Mouse (Mus musculus) hindbrain, embryonic 10.5 days (tissue): ENCODE data around the gene Smug1. TPM values are rescaled to one million over a fixed set of nuclear protein-coding genes. Genes with fewer than 3 reads are reported as not detected.

Experiments
- DNase-seq: peaks from one replicate; pipeline ENCODE4 v3.0.0-alpha.2; 2017; ENCODE audit warnings: low spot score
- H3K27ac ChIP-seq: fragments of 300-500 bp; sonication (generic); 2 replicates; pipeline ENCODE4 v1.5.1; 2016; ENCODE audit warnings: mild to moderate bottlenecking, moderate library complexity
- H3K27me3 ChIP-seq: fragments of 300-500 bp; sonication (generic); 2 replicates; pipeline ENCODE4 v1.6.1; 2016; ENCODE audit warnings: mild to moderate bottlenecking; ENCODE audit not compliant: poor library complexity, insufficient read depth, severe bottlenecking
- H3K36me3 ChIP-seq: fragments of 300-500 bp; sonication (generic); 2 replicates; pipeline ENCODE4 v1.6.1; 2016; ENCODE audit warnings: mild to moderate bottlenecking, moderate library complexity
- H3K4me1 ChIP-seq: fragments of 300-500 bp; sonication (generic); replicated peaks from 2 replicates; pipeline ENCODE4 v1.6.1; 2016; ENCODE audit warnings: mild to moderate bottlenecking
- H3K4me3 ChIP-seq: fragments of 300-500 bp; sonication (generic); 2 replicates; pipeline ENCODE4 v1.5.1; 2016; ENCODE audit warnings: mild to moderate bottlenecking, moderate library complexity
- H3K9me3 ChIP-seq: fragments of 300-500 bp; sonication (generic); 2 replicates; pipeline ENCODE4 v1.6.1; 2016; ENCODE audit warnings: mild to moderate bottlenecking, moderate library complexity
- WGBS: fragments of 180-500 bp; shearing (Covaris S2); methylation state at CpG from one replicate; pipeline ENCODE4 v1.1.7; 2016; 5-methylcytosine and 5-hydroxymethylcytosine counted together
- polyA plus RNA-seq: library from polyadenylated mRNA; unstranded; fragments of >200 nt; fragmentation: Nextera tagmentation; extraction: Ambion mirVana; gene quantifications from 2 replicates; pipeline ENCODE4 v1.2.1, GENCODE M21; 2016

Smug1 gene
- polyA plus RNA-seq, 1 experiment from 2014 or later = 24.3 TPM

- Histone ChIP-seq H3K9me3 (peaks cover 6% of the 10 kb centered on the region; the same call in 1 of the 2 replicates), H3K27ac (no peak overlapping the region), H3K4me1 (peaks cover 9% of the 10 kb centered on the region), H3K27me3 (peaks cover 86% of the 10 kb centered on the region), H3K4me3 (no peak overlapping the region), H3K36me3 (no peaks in the 10 kb centered on the region)
- 87% methylated on average over 5 of the region's 5 CpGs for WGBS
- no peak for DNase-seq
These were observed 40.9 kb downstream of the Smug1 start for GRCm38 (mm10) chr15:103125982-103126381.

GRCm38 (mm10) chr15:103124254-103124653, 42.6 kb downstream of the Smug1 start:
- DNase-seq = no peak
- H3K4me3 ChIP-seq = no peak overlapping the region
- 68% methylated on average over 1 of the region's 1 CpGs for WGBS
- H3K4me1 ChIP-seq = peaks cover 9% of the 10 kb centered on the region
- H3K27me3 ChIP-seq = peaks cover 88% of the 10 kb centered on the region
- H3K27ac ChIP-seq = no peak overlapping the region
- no peaks in the 10 kb centered on the region for H3K36me3 ChIP-seq
- 0 out of 2 replicates have a peak, but pooled peaks cover 3% of the 10 kb centered on the region for H3K9me3 ChIP-seq

GRCm38 (mm10) chr15:103123343-103123742, 43.5 kb downstream of the Smug1 start:
- WGBS = 87% methylated on average over 8 of the region's 8 CpGs
- H3K4me3 ChIP-seq = no peak overlapping the region
- H3K27me3 ChIP-seq = peaks cover 88% of the 10 kb centered on the region

GRCm38 (mm10) chr15:103122372-103122771, 44.5 kb downstream of the Smug1 start:
- no peak overlapping the region for H3K27ac ChIP-seq
- H3K36me3 ChIP-seq = no peaks in the 10 kb centered on the region
- H3K4me3 ChIP-seq = no peak overlapping the region
- peaks cover 9% of the 10 kb centered on the region for H3K4me1 ChIP-seq
- H3K9me3 ChIP-seq = 0 out of 2 replicates have a peak, but pooled peaks cover 3% of the 10 kb centered on the region
- DNase-seq = no peak
- 52% methylated on average over 2 of the region's 2 CpGs for WGBS
- H3K27me3 ChIP-seq = peaks cover 92% of the 10 kb centered on the region

More at GRCm38 (mm10) chr15:103123343-103123742, 43.5 kb downstream of the Smug1 start:
- DNase-seq = no peak
- no peaks in the 10 kb centered on the region for H3K36me3 ChIP-seq
- H3K4me1 ChIP-seq = peaks cover 9% of the 10 kb centered on the region
- H3K9me3 ChIP-seq = 0 out of 2 replicates have a peak, but pooled peaks cover 3% of the 10 kb centered on the region
- no peak overlapping the region for H3K27ac ChIP-seq

- no peak overlapping the region for H3K4me3 ChIP-seq
- 59% methylated on average over 5 of the region's 5 CpGs for WGBS
- DNase-seq = no peak
- peaks cover 97% of the 10 kb centered on the region for H3K27me3 ChIP-seq
- no peaks in the 10 kb centered on the region for H3K36me3 ChIP-seq
- peaks cover 9% of the 10 kb centered on the region for H3K4me1 ChIP-seq
- no peaks in the 10 kb centered on the region for H3K9me3 ChIP-seq
- no peak overlapping the region for H3K27ac ChIP-seq
These were observed 45.5 kb downstream of the Smug1 start for GRCm38 (mm10) chr15:103121416-103121815.

- Histone ChIP-seq H3K9me3 (no peaks in the 10 kb centered on the region), H3K36me3 (no peaks in the 10 kb centered on the region), H3K4me3 (no peak overlapping the region), H3K4me1 (peaks cover 9% of the 10 kb centered on the region), H3K27me3 (peaks cover 97% of the 10 kb centered on the region), H3K27ac (no peak overlapping the region)
- DNase-seq = no peak
- WGBS = 79% methylated on average over 11 of the region's 11 CpGs
These were observed 46.3 kb downstream of the Smug1 start for GRCm38 (mm10) chr15:103120594-103120993.

- DNase-seq = no peak
- Histone ChIP-seq H3K4me3 (no peak overlapping the region), H3K9me3 (no peaks in the 10 kb centered on the region), H3K36me3 (no peaks in the 10 kb centered on the region), H3K27ac (0 out of 2 replicates have a peak overlapping the region, but pooled peaks have one; percentile 12), H3K27me3 (peaks cover 92% of the 10 kb centered on the region), H3K4me1 (peaks cover 12% of the 10 kb centered on the region)
- 54% methylated on average over 5 of the region's 5 CpGs for WGBS
These were observed 51.2 kb downstream of the Smug1 start for GRCm38 (mm10) chr15:103115726-103116125.

- DNase-seq = peak; percentile 24
- no peaks in the 10 kb centered on the region for H3K36me3 ChIP-seq
- H3K4me3 ChIP-seq = no peak overlapping the region
- WGBS = 5% methylated on average over 9 of the region's 9 CpGs
- no peaks in the 10 kb centered on the region for H3K9me3 ChIP-seq
- H3K4me1 ChIP-seq = peaks cover 12% of the 10 kb centered on the region
- no peak overlapping the region for H3K27ac ChIP-seq
- H3K27me3 ChIP-seq = peaks cover 92% of the 10 kb centered on the region
These were observed 51.6 kb downstream of the Smug1 start for GRCm38 (mm10) chr15:103115256-103115655.

- Histone ChIP-seq H3K27ac (no peak overlapping the region), H3K9me3 (no peaks in the 10 kb centered on the region), H3K36me3 (no peaks in the 10 kb centered on the region), H3K4me3 (no peak overlapping the region), H3K4me1 (peaks cover 23% of the 10 kb centered on the region), H3K27me3 (peaks cover 92% of the 10 kb centered on the region)
- DNase-seq = no peak
- 80% methylated on average over 6 of the region's 6 CpGs for WGBS
These were observed 53.8 kb downstream of the Smug1 start for GRCm38 (mm10) chr15:103113077-103113476.

GRCm38 (mm10) chr15:103112309-103112708, 54.6 kb downstream of the Smug1 start:
- Histone ChIP-seq H3K4me1 (peaks cover 29% of the 10 kb centered on the region), H3K9me3 (no peaks in the 10 kb centered on the region), H3K27me3 (peaks cover 92% of the 10 kb centered on the region), H3K36me3 (no peaks in the 10 kb centered on the region), H3K4me3 (no peak overlapping the region), H3K27ac (no peak overlapping the region)
- WGBS = 73% methylated on average over 2 of the region's 2 CpGs
- DNase-seq = no peak

- Histone ChIP-seq H3K36me3 (no peaks in the 10 kb centered on the region), H3K27ac (no peak overlapping the region), H3K4me1 (peaks cover 41% of the 10 kb centered on the region), H3K4me3 (no peak overlapping the region), H3K27me3 (peaks cover 91% of the 10 kb centered on the region), H3K9me3 (no peaks in the 10 kb centered on the region)
- DNase-seq = no peak
- WGBS = 38% methylated on average over 4 of the region's 4 CpGs
These were observed 57.0 kb downstream of the Smug1 start for GRCm38 (mm10) chr15:103109940-103110339.

- peaks cover 36% of the 10 kb centered on the region for H3K4me1 ChIP-seq
- H3K36me3 ChIP-seq = no peaks in the 10 kb centered on the region
- H3K27me3 ChIP-seq = peaks cover 91% of the 10 kb centered on the region
- no peak overlapping the region for H3K4me3 ChIP-seq
- H3K9me3 ChIP-seq = no peaks in the 10 kb centered on the region
- no peak for DNase-seq
- WGBS = 56% methylated on average over 8 of the region's 8 CpGs
- peak overlapping the region; percentile 37 for H3K27ac ChIP-seq
These were observed 58.7 kb downstream of the Smug1 start for GRCm38 (mm10) chr15:103108066-103108676.

GRCm38 (mm10) chr15:103106201-103106600, 60.7 kb downstream of the Smug1 start:
- no peak for DNase-seq
- Histone ChIP-seq H3K4me1 (peaks cover 51% of the 10 kb centered on the region), H3K27ac (peak overlapping the region; percentile 66), H3K27me3 (peaks cover 96% of the 10 kb centered on the region), H3K9me3 (no peaks in the 10 kb centered on the region), H3K4me3 (no peak overlapping the region), H3K36me3 (no peaks in the 10 kb centered on the region)
- WGBS = 0% methylated on average over 2 of the region's 2 CpGs
